Mouse (Mus musculus) urinary bladder, postnatal 25 days (tissue): ENCODE data around the gene Dagla.
A peak's percentile ranks its signal among the peaks of the same experiment; 100 is the strongest.

ENCODE experiments used
- DNase-seq: peaks from one replicate; pipeline ENCODE4 v3.0.0; 2022; ENCODE audit warnings: low spot score

Dagla gene

DNA sequence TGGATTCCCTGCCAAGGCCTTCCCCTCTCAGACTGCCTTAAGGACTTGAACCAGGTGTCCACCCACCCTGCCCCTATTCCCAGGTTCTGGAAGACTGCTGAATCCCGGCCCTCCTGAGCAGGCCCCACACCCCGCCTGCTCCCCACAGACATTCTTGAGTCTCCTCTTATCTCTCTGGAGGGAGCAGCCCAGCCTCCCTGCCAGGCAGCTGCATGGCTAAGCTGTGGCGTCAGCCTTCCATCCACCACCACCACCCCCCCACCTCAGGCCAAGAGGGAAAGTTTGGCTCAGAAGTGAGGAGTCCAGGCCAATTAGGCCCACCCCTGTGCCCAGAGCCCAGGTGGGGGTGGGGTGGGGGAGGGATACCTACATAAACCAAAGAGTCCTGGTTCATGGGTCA, 66.2 kb downstream of the Dagla start:
- DNase-seq = no peak

DNA sequence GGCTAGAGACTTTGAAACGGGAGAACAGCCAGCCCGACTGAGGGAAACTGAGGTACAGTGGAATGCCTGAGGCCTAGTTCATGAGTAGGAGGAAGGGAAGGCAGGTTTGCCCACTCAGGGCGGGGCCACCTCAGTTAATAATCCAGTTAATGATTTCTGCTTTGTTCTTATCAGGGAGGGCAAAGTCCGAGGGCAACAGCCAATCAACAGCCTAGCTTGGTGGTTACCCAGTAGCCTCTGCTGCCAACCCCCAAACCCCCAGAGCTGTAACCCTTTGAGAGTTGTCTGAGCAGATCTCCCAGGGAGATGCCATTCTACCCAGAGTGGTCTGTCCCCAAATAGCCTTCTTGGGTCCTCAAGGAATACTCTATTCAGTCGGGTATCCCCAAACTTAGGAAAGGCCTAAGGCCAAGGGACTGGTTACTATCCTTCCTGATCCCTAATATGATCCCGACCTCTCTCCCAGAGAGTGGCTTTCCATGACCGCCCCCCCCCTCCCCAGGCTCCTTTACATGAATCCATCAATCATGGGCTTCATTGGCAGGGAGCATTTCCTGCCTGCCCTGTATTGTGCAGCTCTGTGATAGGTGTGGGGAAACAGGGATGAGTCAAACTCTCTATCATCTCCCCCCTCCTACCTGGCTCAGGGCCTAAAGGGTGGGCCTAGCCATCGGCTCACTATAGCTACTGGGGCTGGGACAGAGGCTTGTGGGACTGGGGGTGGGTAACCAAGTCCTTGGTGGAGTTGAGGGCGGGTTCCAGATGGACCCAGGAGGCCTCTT, 68.7 kb downstream of the Dagla start:
- no peak for DNase-seq

DNA sequence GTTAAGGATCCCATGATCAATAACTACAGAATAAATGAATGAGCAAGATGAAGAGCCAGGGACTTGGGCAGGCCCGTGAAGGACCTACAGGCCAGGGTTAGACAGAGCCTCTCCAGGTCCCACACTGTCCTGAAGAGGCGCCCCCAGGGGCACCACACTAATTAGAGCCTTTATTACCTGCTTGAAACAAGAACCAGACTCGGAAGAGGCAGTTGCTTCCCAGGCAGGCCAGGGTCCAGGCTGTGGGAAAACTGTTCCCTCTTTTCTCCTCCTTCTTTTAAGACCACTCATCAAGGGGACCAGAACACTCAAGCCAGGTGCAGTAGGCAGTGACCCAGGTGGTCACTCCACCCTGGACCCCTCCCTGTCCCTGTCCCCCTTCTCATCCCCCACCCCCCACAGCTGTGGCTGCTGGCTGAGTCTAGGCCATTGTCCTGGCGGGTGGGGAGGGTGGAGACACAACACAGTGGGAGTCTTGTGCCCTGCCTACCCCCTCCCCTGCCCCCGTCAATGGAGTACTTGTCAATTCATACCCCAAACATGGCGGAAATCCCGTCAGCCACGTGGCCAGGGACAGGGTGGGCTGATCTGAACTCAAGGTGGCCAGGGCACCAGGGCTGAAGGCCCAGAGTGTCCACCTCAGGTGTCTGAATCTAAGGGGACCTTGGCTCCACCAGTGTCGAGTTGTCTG, 72.2 kb downstream of the Dagla start:
- no peak for DNase-seq

DNA sequence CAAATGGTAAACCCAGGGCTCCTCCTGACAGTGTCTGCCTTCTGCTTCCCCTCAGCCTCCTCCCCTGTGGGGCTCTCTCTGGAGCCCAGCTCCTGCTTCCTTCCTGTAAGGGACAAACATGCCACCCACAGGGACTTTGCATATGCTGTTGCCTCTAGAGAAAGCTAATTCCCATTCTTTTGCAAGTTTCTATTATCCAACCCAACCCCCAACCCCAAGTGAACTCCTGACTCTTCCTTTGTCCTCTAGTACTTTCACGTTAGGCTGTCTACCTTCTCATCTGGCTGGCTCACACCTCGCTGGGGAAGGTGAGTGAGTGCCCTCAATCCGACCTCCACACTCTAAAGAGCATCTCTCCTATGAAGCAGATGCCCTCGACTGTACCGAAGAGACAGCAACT, 72.8 kb downstream of the Dagla start:
- no peak for DNase-seq

DNA sequence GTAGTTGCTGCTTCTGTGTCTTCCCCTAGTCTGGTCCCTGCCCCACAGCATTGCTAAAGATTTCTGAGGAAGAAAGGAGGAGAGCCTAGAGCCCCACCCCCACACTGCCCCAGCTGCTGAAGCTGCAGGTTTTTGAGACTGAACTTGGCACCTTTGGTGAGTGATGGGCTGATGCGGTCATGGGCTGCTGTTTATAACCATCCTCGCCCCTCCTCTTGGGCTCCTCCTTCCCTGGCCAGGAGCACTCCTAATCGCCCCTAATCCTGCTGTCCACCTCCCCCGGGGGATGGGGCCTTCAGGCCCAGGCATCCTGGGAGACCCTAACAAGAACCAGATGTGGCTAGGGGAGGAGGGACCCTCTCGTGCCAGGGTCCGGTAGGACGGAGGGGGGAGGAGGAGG, 73.7 kb downstream of the Dagla start:
- DNase-seq = no peak

DNA sequence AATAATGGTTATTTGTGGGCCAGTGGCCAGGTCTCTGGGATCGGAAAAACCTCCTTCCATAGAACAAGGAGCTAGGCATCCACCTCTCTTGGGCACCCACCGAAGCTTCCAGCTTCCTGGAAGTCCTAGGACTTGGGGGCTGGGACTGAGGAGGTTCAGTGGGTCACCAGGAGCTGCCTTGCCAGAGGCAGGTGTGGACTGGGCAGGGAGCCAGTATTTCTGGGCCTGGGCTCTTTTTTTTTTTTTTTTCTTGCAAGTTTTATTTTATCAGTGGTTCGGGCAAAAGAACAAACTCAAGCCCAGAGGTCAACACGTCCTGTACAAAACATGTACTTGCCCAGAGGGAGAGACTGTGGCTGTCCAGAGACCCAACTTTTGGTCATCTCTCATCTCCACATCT, 78.9 kb downstream of the Dagla start:
- DNase-seq = no peak

DNA sequence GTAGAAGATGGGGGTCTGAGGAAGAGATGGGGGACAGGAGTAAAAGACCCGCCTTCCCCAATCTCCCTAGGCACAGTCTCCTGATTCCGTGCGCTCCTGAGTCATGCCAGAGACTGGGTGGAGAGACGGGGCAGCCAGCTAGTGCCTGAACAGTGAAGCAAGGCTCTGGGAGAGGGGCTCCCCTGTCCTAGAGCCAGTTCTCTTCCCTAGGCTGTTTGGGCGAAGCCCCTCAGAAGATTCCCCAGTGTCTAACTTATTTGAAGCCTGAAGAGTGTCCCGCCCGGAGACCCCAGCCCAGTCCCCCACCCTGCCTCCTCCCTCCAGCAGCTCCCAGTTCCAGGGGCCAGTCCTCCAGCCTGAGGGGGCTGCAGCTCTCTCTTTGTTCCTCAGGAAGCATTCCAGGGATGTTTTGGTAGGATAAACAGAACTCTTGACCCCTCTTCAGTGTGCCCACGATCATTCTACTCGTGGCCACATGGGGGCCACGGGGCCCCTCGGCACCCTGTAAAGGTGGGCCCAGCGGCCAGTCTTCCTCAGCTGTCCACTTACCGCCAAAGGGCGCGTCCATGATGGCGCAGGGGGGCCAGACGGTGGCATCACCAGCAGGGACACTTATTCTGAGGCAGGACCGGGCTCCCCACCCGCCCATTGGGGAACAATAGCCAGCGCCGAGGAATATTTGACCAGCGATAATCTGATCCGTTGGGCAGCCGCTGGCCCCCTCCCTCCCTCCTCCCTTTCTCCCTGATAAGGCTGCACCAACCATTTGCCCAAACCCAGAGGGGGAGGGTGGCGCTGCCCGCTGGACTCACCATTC, 79.8 kb downstream of the Dagla start:
- no peak for DNase-seq

DNA sequence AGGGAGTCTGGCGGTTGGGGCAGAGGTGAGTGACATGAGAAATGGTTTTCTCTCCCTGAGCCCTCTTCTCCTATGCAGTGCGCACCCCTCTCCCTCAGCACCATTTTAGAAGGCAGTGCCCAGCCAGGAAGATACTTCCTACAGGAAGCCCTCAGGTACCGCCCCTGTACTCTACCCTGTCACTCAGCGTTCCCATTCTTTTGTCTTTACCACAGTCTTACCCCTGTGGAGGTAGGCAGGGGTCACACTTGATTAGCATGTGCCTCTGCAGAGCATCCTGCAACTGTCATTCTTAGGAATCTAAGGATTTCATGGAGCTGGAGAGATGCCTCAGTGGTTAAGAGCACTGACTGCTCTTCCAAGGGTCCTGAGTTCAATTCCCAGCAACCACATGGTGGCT, 81.1 kb downstream of the Dagla start:
- DNase-seq = no peak

DNA sequence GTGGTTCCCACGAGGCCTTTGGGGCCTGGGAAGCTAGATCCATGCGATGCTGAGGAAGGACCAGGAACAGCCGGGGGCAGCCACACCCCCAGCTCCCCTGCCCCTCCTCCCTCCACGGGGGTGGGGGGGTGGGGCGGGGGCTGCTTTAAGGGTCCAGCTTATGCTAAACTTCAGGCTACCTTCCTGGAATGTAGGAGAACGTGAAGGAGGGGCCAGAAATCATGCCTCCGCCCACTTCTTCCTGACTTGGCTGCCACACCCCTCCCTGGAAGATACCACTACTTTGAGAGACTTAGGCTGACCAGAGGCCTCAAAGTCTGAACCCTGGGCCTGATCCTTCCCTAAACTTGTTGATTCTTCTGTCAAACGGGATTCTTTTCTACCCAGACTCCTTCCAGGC, 82.0 kb downstream of the Dagla start:
- no peak for DNase-seq

DNA sequence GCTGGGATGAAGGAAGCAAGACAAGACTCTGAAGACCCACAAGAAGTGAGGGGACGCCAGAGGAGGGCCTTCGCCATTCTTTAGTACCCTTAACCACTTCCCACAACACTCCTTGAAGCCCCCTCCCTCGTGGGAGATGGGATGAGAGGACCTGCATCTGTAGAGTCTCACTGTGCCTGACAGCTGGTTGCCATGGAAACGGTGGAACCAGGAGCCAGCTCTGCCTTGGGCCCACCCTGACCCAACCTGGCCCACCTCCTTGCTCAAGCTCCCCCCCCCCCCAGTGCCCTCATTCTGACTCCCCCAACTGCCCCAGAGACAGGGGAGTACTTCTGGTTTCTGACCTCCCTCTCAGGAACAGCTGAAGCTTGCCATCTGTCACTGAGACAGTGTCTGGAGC, 83.1 kb downstream of the Dagla start:
- no peak for DNase-seq

DNA sequence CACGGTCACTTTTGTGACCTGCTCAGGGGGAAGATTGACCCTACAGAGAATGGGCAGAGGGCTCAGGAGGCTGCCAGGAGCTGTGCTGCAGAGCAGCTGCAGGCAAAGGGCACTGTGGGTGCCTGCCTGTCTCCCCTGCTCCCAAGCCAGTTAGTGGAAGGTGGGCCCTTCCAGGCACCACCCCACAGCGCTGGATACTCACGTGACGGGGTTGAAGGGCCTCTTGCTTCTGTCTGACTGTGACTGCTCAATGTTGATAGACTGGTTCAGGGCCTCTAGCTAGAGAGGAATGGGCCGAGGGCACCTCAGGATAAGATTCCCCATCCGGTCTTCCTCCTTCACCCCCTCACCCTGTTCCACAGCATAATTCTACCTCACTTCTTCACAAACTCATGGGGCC, 85.1 kb downstream of the Dagla start:
- DNase-seq = no peak

DNA sequence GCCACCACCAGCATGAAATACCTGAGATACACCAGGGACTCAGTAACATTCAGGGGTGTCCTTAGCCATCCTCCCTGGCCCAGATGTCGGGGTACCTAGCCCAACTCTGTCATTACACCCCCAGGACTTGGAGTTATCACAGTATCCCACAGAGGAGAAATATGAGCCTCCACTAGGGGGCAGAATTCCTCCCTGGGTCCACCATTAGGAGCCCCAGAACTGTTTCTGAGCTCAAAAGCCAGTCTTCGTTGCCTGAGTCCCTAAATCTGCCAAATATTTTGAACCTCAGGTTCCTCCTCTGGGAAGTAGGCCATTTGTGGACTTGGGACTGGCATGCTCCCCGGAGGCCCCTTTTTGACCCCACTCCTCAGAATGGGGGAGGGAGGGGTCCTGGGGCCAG, 85.6 kb downstream of the Dagla start:
- peak; percentile 46 for DNase-seq

DNA sequence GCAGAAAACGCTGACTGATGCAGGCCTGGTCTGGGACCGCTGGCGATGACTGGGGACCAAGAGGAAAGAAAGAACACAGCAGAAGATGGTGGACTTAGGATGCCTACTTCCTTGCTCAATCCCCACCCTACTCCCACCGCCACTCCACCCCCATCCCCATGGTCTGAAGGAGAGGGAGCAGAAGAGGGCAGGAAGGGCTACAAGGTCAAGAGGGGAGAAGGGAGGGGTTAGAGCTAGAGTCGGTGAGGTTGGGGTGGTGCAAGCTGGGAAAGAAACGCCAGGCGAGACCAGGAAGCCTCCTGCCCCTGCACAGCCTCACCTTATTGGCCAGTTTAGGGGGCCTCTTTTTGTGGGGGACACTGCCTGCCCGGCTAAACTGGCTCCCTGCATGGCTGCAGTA, 88.6 kb downstream of the Dagla start:
- DNase-seq = no peak

DNA sequence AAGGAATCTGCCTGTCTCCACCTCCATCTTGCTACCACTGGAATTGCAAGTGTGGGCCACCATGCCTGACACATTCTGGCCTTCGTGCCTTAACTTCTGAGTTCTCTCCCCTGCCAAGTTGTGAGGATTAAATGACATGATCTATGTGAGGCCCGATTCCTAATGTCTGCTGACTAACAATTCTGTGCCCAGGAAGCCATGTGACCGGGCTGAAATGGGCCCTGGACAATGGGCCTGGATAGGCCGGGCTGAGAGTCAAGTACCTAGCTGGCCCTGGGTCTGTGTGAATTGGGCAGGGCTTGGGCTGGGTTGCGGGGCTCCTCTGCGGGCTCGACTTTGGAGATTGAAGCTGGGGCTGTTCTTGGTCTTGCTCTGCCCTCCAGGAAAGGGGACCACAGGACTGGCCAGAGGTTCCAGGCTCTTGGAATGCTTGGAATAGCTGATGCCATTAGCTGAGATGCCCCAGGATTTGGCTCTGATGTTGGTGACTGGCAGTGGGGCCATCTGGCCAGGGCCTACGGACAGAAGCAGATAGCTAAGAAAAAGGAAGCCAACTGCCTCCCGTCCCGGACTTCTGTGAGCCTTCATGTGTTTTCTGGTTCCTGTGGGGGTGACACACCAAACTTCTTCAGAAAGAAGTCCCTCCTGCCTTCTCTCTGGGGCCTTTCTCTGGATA, 90.7 kb downstream of the Dagla start:
- DNase-seq = no peak

DNA sequence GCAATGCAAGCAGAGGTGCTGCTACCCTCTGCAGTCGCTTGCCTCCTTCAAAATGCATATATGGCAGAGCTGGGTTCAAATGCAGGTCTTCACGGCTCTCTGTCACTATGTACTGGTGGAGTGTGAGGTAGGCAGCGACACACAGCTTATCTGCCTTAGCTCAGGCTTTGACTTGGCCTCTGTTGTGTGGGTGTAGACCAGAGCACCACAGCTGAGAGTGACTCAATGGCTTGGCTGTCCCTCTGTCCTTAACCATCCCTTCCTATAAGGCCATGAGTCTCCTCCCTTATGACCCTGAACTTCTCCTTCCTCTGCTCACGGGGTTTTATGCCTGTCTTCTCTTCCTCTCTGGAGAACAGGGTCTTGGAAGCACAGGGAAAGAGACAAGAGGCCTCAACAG, 93.8 kb downstream of the Dagla start:
- no peak for DNase-seq

DNA sequence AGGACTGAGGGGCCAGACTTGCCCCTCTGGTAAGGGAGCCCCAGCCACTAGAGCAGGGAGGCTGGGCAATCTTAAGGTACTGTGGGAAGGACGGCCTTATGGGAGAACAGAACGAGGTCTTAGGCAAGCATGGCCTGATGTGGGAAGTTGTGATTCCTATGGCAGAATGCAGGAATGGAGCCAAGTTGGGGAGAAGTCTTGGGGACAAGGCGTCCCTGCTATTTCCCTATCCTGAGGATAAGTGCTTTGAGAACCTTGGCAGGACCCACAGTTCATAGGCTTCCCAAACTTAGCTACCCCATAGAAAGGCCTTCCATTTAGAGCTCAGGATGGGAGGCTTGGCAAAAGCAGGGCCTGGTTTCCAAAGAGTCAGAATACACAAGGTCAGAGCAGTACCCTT, 95.8 kb downstream of the Dagla start:
- no peak for DNase-seq

DNA sequence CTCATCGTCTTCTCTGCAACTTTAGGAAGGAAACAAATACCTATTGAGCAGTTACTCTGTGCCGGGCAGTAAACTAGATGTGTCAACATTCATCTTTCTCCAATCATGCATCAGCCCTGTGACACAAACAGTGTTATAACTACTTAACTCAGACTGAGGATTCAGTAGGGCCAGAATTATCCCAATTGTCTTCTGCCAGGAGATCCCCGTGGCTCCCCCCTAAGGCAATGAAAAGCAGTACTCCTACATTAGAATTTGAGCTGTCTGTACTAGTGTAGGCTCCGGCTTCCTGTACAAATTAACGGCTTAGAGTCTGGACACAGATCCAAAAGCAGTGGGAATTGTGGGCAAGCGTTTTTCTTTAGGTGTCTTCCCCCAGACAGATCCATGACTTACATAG, 99.6 kb downstream of the Dagla start:
- no peak for DNase-seq

DNA sequence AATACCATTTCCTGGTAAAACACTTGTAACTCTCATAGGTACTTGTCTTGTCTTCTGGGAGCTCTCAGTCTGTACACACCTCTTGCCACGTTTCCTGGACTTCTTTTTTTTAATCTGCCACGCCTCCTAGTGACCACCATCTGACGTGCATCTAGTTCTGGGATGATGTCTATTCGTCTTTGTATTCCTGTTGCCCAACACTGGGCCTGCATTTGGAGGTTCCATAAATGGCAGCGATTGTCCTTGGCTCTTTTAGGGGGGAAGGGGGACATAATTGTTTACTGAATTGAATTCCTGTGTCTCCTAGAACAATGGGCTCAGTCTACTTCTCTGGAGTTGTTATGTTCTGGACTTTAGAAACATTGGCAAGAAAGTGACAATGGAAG, 100.1 kb downstream of the Dagla start:
- no peak for DNase-seq

DNA sequence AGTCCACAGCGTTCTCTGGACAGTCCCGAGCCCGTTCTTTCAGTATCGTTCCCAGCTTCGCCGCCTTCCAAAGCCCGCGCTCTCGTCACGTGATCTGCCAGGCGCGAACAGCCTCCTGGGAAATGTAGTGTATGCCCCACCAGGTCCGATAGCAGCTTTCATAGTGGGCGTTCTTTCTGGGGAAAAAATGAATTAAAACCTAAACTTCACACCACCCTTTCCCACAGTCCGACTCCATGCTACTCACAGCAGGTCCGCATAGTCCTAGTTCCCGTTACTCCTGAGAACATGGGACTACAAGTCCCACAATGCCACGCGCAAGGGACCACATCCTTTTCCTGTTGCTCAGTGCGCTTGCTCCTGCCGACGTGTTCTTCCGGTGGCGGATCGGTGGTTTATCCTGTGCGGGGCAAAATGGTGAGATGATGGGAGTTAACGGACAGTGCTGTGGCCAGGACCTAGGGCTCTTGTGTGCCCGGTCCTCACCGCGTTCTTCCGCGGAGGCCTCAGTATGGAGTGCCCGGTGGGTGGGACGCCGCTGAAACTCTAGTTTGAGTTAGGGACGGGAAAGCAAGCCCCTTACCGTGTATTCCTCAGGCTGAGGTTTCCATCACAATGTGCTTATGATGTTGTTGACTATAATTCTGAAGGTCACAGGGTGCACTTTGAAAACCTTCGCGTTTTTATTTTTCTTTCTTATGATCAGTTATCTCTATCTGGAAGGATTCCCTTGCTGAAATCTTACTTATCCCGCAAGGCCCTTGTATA, 100.6 kb downstream of the Dagla start, which contains the start of the genes Tmem258 and Fen1:
TSS of gene Tmem258 (plus strand) at position 167 of the 768 bp plus-strand sequence.
TSS of gene Fen1 (minus strand) at position 322 of the 768 bp plus-strand sequence.
- DNase-seq = peak; percentile 89

DNA sequence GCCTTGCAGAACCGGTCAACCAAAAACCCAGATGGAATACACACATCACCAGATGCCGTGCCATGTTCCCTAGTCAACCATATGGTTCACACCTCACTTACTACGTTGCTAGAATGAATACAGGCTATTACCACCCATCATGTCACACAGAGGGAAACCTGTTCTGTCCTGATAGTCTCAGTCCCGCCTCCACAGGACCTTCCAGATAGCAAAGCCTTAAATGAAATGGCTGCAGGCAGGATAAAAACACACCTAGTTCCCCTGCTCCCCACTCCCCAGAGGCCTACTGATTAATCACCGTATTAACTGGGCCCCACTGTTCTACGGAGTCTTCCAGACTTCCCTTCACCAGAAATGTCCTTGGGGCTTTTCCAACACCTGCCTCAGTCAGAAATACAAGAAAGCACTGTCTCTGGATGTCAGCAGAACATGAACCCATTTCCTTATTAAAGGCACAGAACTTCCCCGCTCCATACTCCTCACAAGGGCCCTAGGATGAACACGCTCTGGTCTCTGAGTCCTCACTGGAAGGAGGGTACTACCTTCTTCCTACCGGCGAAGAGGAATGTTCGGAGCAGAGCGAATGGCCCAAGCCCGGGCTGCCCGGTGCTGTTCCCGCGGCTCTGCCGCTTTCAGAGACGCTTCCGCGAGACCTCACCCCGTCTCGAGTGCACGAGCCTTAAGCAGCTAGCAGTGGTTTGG, 101.4 kb downstream of the Dagla start:
- no peak for DNase-seq

DNA sequence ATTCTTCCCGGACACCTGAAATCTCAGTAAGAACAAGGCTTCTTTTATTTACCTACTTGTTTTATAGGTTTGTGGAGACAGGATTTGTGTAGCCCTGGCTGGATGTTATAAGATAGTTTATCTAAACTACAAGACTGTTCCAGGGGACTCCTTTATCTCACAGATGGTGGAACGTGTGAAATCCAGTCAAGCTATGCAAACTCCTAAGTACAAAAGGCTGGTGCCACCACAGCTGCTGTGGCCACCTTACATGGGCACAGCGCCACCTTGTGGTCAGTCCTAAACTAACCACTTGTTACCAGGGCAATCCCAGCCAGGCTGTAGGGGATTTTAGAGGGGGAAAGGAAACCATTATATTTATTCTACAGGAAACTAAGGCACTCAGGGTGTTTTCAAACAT, 106.0 kb downstream of the Dagla start:
- DNase-seq = peak; percentile 89
